Mouse (Mus musculus) E14TG2a.4 (cell line): ENCODE measurements around the gene Foxp2.

Experiments
- CTCF ChIP-seq: conservative IDR thresholded peaks from 2 replicates; pipeline ENCODE4 v1.5.1; 2014; ENCODE audit warnings: low read length
- NANOG ChIP-seq: IDR thresholded peaks from 2 replicates; pipeline ENCODE4 v1.6.1; 2014; ENCODE audit warnings: borderline replicate concordance, low read length, mixed read lengths
- POU5F1 ChIP-seq: IDR thresholded peaks from 2 replicates; pipeline ENCODE4 v1.6.1; 2014; ENCODE audit warnings: low read length, borderline replicate concordance

DNA sequence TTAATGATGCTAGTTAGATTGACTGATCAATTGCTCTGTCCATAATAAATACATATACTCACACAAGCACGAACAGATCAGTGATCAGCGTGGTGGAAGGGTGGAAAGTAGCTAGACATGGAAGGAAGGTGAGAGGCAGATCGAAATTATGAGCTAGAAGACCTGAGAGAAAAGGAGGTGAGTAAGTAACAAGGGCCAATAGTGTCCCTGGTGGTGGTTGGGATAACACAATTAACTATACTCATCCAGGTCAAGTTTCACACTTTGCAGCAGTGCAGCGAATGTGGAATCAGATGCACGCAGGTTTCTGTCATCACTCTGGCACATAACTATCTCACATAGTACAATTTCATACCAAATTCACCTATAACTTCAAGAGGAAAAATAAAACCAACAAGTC lies 291.7 kb downstream of the Foxp2 start:
- TF ChIP-seq CTCF (no peak), NANOG (no peak), POU5F1 (no peak)
